Mouse (Mus musculus): ENCODE measurements around the gene Gemin4. TPM values are rescaled to one million over a fixed set of nuclear protein-coding genes. Genes with fewer than 3 reads are reported as not detected.

Gene Gemin4
- polyA plus RNA-seq, 1 experiment from 2014 or later = 7.5 TPM

GRCm38 (mm10) chr11:76186908-76187307 lies 30.6 kb downstream of the Gemin4 start:
- ATAC-seq = no peak
- no peak overlapping the region for H3K4me2 ChIP-seq (replicated peaks; ENCODE audit: low read depth)
- 84% methylated on average over 5 of the region's 6 CpGs for WGBS
- H3K36me3 ChIP-seq (ENCODE audit: control insufficient read depth, insufficient read depth) = 0 out of 2 replicates have a peak, but pooled peaks cover 4% of the 10 kb centered on the region
- H3K27me3 ChIP-seq (replicated peaks; ENCODE audit: control insufficient read depth, insufficient read depth, low read length) = no peaks in the 10 kb centered on the region
- TF ChIP-seq CTCF (IDR thresholded peaks at IDR 0.05; ENCODE audit: low read depth) = peak; percentile 38
- no peak overlapping the region for H3K9ac ChIP-seq (ENCODE audit: low read depth, low read length)
- no peak overlapping the region for H3K4me3 ChIP-seq (ENCODE audit: low read depth, low read length)
- no peaks in the 10 kb centered on the region for H3K4me1 ChIP-seq (replicated peaks; ENCODE audit: control insufficient read depth, insufficient read depth, low read length)
- H3K27ac ChIP-seq (ENCODE audit: low read depth, low read length) = no peak overlapping the region
- no peaks in the 10 kb centered on the region for H3K9me3 ChIP-seq (ENCODE audit: control insufficient read depth)

GRCm38 (mm10) chr11:76183745-76184144 lies 33.7 kb downstream of the Gemin4 start:
- Histone ChIP-seq H3K36me3 (ENCODE audit: control insufficient read depth, insufficient read depth) (0 out of 2 replicates have a peak, but pooled peaks cover 4% of the 10 kb centered on the region), H3K4me3 (ENCODE audit: low read depth, low read length) (no peak overlapping the region), H3K27ac (ENCODE audit: low read depth, low read length) (no peak overlapping the region), H3K4me2 (replicated peaks; ENCODE audit: low read depth) (no peak overlapping the region), H3K27me3 (replicated peaks; ENCODE audit: control insufficient read depth, insufficient read depth, low read length) (no peaks in the 10 kb centered on the region), H3K4me1 (replicated peaks; ENCODE audit: control insufficient read depth, insufficient read depth, low read length) (no peaks in the 10 kb centered on the region), H3K9me3 (ENCODE audit: control insufficient read depth) (no peaks in the 10 kb centered on the region), H3K9ac (ENCODE audit: low read depth, low read length) (no peak overlapping the region)
- WGBS = 84% methylated on average over 4 of the region's 4 CpGs
- ATAC-seq = no peak
- TF ChIP-seq CTCF (IDR thresholded peaks at IDR 0.05; ENCODE audit: low read depth) = no peak

- peak overlapping the region; percentile 58 for H3K9ac ChIP-seq (ENCODE audit: low read depth, low read length)
- no peaks in the 10 kb centered on the region for H3K27me3 ChIP-seq (replicated peaks; ENCODE audit: control insufficient read depth, insufficient read depth, low read length)
- 0 out of 2 replicates have a peak, but pooled peaks cover 4% of the 10 kb centered on the region for H3K36me3 ChIP-seq (ENCODE audit: control insufficient read depth, insufficient read depth)
- H3K4me2 ChIP-seq (replicated peaks; ENCODE audit: low read depth) = peak overlapping the region; percentile 95
- no peak for TF ChIP-seq CTCF (IDR thresholded peaks at IDR 0.05; ENCODE audit: low read depth)
- 12% methylated on average over 7 of the region's 7 CpGs for WGBS
- H3K9me3 ChIP-seq (ENCODE audit: control insufficient read depth) = no peaks in the 10 kb centered on the region
- ATAC-seq = no peak
- no peaks in the 10 kb centered on the region for H3K4me1 ChIP-seq (replicated peaks; ENCODE audit: control insufficient read depth, insufficient read depth, low read length)
- H3K4me3 ChIP-seq (ENCODE audit: low read depth, low read length) = peak overlapping the region; percentile 71
- H3K27ac ChIP-seq (ENCODE audit: low read depth, low read length) = peak overlapping the region; percentile 74; the same call in 1 of the 2 replicates
These were observed 37.3 kb downstream of the Gemin4 start for GRCm38 (mm10) chr11:76180146-76180540.

- peak within 1 kb of the TSS; percentile 74 for H3K27ac ChIP-seq (ENCODE audit: low read depth, low read length)
These were observed 37.8 kb downstream of the Gemin4 start, which contains the start of the genes Vps53 and Fam57a for GRCm38 (mm10) chr11:76179495-76180145. Gene Vps53, minus strand, starts transcription at chr11:76179647. Gene Fam57a, plus strand, starts transcription at chr11:76179671.

GRCm38 (mm10) chr11:76178726-76179494 lies 38.6 kb downstream of the Gemin4 start:
- under 1% methylated on average over 28 of the region's 28 CpGs for WGBS
- Histone ChIP-seq H3K9ac (ENCODE audit: low read depth, low read length) (peak overlapping the region; percentile 58), H3K4me2 (replicated peaks; ENCODE audit: low read depth) (peak overlapping the region; percentile 95), H3K4me1 (replicated peaks; ENCODE audit: control insufficient read depth, insufficient read depth, low read length) (no peaks in the 10 kb centered on the region), H3K36me3 (ENCODE audit: control insufficient read depth, insufficient read depth) (peaks cover 5% of the 10 kb centered on the region; the same call in 1 of the 2 replicates), H3K4me3 (ENCODE audit: low read depth, low read length) (peak overlapping the region; percentile 71), H3K27me3 (replicated peaks; ENCODE audit: control insufficient read depth, insufficient read depth, low read length) (no peaks in the 10 kb centered on the region), H3K9me3 (ENCODE audit: control insufficient read depth) (no peaks in the 10 kb centered on the region), H3K27ac (ENCODE audit: low read depth, low read length) (peak overlapping the region; percentile 74)
- ATAC-seq = peak; percentile 74
- TF ChIP-seq CTCF (IDR thresholded peaks at IDR 0.05; ENCODE audit: low read depth) = no peak

More at GRCm38 (mm10) chr11:76179495-76180145, 37.8 kb downstream of the Gemin4 start, which contains the start of the genes Vps53 and Fam57a:
- no peak for TF ChIP-seq CTCF (IDR thresholded peaks at IDR 0.05; ENCODE audit: low read depth)
- Histone ChIP-seq H3K9ac (ENCODE audit: low read depth, low read length) (peak within 1 kb of the TSS; percentile 58), H3K4me2 (replicated peaks; ENCODE audit: low read depth) (peak within 1 kb of the TSS; percentile 95), H3K9me3 (ENCODE audit: control insufficient read depth) (no peaks in the 10 kb centered on the region), H3K36me3 (ENCODE audit: control insufficient read depth, insufficient read depth) (0 out of 2 replicates have a peak, but pooled peaks cover 4% of the 10 kb centered on the region), H3K4me3 (ENCODE audit: low read depth, low read length) (peak within 1 kb of the TSS; percentile 71), H3K27me3 (replicated peaks; ENCODE audit: control insufficient read depth, insufficient read depth, low read length) (no peaks in the 10 kb centered on the region), H3K4me1 (replicated peaks; ENCODE audit: control insufficient read depth, insufficient read depth, low read length) (no peaks in the 10 kb centered on the region)
- peak; percentile 82 for ATAC-seq
- under 1% methylated on average over 37 of the region's 37 CpGs for WGBS

GRCm38 (mm10) chr11:76170207-76170606 lies 47.3 kb downstream of the Gemin4 start:
- H3K9ac ChIP-seq (ENCODE audit: low read depth, low read length) = no peak overlapping the region
- no peaks in the 10 kb centered on the region for H3K9me3 ChIP-seq (ENCODE audit: control insufficient read depth)
- H3K27ac ChIP-seq (ENCODE audit: low read depth, low read length) = no peak overlapping the region
- no peak overlapping the region for H3K4me2 ChIP-seq (replicated peaks; ENCODE audit: low read depth)
- TF ChIP-seq CTCF (IDR thresholded peaks at IDR 0.05; ENCODE audit: low read depth) = no peak
- whole genome bisulfite sequencing = 76% methylated on average over 5 of the region's 5 CpGs
- no peak for ATAC-seq
- no peaks in the 10 kb centered on the region for H3K27me3 ChIP-seq (replicated peaks; ENCODE audit: control insufficient read depth, insufficient read depth, low read length)
- no peaks in the 10 kb centered on the region for H3K4me1 ChIP-seq (replicated peaks; ENCODE audit: control insufficient read depth, insufficient read depth, low read length)
- H3K36me3 ChIP-seq (ENCODE audit: control insufficient read depth, insufficient read depth) = peaks cover 15% of the 10 kb centered on the region; the same call in 1 of the 2 replicates
- H3K4me3 ChIP-seq (ENCODE audit: low read depth, low read length) = no peak overlapping the region

Measured in intestine, postnatal 0 days (tissue).